Mouse (Mus musculus) cerebellum, postnatal 10 days (tissue): Measurements from ENCODE around the gene Pax5.

ENCODE experiments used
- DNase-seq, 2 experiments: peaks; one replicate each; pipeline ENCODE4 v3.0.0; 2021; ENCODE audit warnings: mixed read lengths in 2 of 2

The Pax5 gene

GRCm38 (mm10) chr4:44664004-44664766 is 46.1 kb downstream of the Pax5 start:
- peak; percentile 73 to 76 for DNase-seq

GRCm38 (mm10) chr4:44663489-44663888 is 46.8 kb downstream of the Pax5 start:
- DNase-seq: no peak

- no peak for DNase-seq
Measured at GRCm38 (mm10) chr4:44645181-44645580, 65.1 kb downstream of the Pax5 start.

- no peak for DNase-seq
Measured at GRCm38 (mm10) chr4:44641831-44642587, 68.3 kb downstream of the Pax5 start.

GRCm38 (mm10) chr4:44635618-44636017 is 74.7 kb downstream of the Pax5 start:
- DNase-seq: peak in 1 of 2 experiments; percentile 29

GRCm38 (mm10) chr4:44633694-44634524 is 76.4 kb downstream of the Pax5 start:
- DNase-seq: peak; percentile 17 to 28

GRCm38 (mm10) chr4:44630059-44630458 is 80.2 kb downstream of the Pax5 start:
- no peak for DNase-seq

GRCm38 (mm10) chr4:44627890-44628289 is 82.4 kb downstream of the Pax5 start:
- DNase-seq: no peak

GRCm38 (mm10) chr4:44625108-44625424 is 85.2 kb downstream of the Pax5 start:
- DNase-seq: no peak

- no peak for DNase-seq
Measured at GRCm38 (mm10) chr4:44624232-44625107, 85.8 kb downstream of the Pax5 start.

- no peak for DNase-seq
Measured at GRCm38 (mm10) chr4:44623435-44623727, 86.9 kb downstream of the Pax5 start.

GRCm38 (mm10) chr4:44622682-44623434 is 87.4 kb downstream of the Pax5 start:
- DNase-seq: no peak

GRCm38 (mm10) chr4:44620241-44620640 is 90.0 kb downstream of the Pax5 start:
- no peak for DNase-seq

- no peak for DNase-seq
Measured at GRCm38 (mm10) chr4:44614066-44614667, 96.1 kb downstream of the Pax5 start.

GRCm38 (mm10) chr4:44612392-44612791 is 97.9 kb downstream of the Pax5 start:
- no peak for DNase-seq

GRCm38 (mm10) chr4:44605453-44605852 is 104.8 kb downstream of the Pax5 start:
- DNase-seq: no peak

GRCm38 (mm10) chr4:44602257-44602801 is 108.0 kb downstream of the Pax5 start:
- no peak for DNase-seq

GRCm38 (mm10) chr4:44601370-44601769 is 108.9 kb downstream of the Pax5 start:
- DNase-seq: peak; percentile 30 to 39

GRCm38 (mm10) chr4:44600875-44601274 is 109.4 kb downstream of the Pax5 start:
- peak; percentile 56 to 58 for DNase-seq

GRCm38 (mm10) chr4:44597965-44598364 is 112.3 kb downstream of the Pax5 start:
- peak; percentile 70 to 76 for DNase-seq

- DNase-seq: peak in 1 of 2 experiments; percentile 34
Measured at GRCm38 (mm10) chr4:44593091-44593490, 117.2 kb downstream of the Pax5 start.
